Mouse (Mus musculus) frontal cortex, postnatal 36 days (tissue): Measurements from ENCODE around the gene Calhm4.
A peak's percentile ranks its signal among the peaks of the same experiment; 100 is the strongest.
"Not testable (repeated sequence)": the region's sequence is repeated elsewhere in the genome, so short reads cannot be mapped to it uniquely, and the experiment has no call there.

Experiments used
- DNase-seq, 2 experiments: peaks; one replicate each; pipeline ENCODE4 v3.0.0; 2022; ENCODE audit warnings: low spot score in 2 of 2

Gene Calhm4

DNA sequence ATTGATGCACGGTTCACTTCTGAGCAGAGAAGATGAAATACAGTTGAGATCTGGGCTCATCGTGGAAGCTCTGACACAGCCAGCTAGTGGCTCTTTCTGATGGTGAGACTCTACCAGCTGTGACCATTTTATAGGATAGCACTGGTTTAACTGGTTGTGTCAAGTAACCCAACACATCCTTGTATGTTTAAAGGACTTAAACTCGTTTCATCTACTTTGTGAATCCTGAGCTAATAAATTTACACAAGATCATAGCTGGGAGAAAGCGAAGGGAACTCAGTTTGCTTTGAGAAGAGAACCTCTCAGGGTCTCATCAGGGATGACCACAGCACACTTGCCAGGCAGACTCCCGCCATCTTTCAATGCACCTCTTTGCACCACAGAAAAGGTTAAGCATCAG is at the start of gene Calhm4:
Gene Calhm4 (minus strand): TSS at position 101 of the 400 bp plus-strand sequence.
- no peak for DNase-seq

DNA sequence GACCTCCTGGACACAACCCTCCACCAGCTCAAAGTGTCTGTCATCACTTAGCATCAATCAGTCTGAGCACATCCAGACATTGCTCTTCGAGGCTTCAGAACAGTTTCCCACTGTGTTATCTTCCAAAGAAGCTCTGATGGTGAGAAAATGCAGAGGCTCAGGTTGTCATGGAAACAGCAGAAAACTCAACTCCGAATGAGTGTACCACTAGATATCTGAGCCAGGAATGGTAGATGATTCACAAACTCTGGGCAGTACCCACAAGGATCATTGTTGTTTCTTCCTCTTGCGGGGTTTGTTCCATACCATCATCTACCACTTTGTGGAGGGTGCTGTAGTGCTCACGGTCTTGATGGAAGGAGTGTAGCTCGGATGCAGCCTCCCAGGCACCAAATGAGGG is 47.8 kb upstream of the Calhm4 start:
- DNase-seq: peak; percentile 40 to 70

- DNase-seq: no peak
Measured at GRCm38 (mm10) chr10:34090481-34090880, 46.4 kb upstream of the Calhm4 start.

DNA sequence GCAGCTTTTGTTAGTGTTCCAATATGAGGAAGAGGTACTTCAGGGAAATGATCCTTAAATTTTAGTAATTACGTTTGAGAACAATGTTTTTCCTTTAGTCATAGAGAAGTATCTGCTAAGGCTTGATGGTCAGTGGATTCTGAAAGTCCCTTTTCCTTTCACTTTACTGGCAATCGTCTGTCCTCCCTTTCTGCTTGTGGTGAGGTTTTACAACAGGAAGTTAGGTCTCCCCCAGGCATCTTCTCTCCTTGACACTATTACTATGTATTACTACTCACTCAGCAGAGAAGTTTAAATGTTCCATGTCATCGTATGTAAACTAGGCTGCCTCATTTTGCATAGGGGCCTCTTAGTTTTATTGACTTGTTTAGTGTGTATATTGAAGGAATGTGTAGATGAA is 45.4 kb upstream of the Calhm4 start:
- DNase-seq: no peak

DNA sequence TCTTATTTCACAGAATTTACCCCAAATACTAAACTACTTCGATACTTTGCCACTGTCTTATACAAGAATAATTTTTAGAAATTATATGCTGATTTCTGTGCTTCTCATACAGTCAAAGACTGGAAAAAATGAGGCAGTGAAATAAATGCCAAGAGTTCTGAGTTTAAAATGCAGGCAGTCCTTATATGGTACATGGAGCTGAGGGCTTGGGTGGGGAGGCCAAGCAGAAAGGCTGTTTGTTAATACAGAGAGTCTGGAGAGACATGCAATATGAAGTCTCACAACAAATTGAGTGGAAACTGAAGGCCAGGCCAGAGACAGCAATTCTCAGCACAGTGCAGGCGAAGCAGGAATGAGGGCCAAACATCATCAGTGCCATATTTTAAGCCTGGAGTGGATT is 44.4 kb upstream of the Calhm4 start:
- DNase-seq: no peak

DNA sequence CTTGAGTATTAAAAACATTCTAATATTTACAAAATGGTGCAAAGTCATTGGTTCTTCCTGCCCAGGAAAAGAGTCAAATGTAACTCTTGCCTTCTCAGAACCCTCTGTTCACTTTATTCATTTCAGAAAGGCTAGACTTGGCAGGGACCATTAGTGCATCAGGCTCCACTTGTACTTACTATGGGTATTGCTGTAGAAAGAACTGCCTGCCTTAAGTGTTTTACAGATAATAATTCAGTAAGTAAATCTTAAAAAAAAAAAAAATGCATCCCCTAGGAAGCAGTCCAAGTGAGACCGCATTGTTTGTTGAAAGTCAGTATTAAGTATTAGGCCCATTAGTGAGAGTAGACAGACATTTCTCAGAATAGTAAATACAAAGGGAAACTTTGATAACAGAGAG is 42.4 kb upstream of the Calhm4 start:
- no peak for DNase-seq

- DNase-seq: no peak
Measured at GRCm38 (mm10) chr10:34074522-34075200, 30.6 kb upstream of the Calhm4 start.

DNA sequence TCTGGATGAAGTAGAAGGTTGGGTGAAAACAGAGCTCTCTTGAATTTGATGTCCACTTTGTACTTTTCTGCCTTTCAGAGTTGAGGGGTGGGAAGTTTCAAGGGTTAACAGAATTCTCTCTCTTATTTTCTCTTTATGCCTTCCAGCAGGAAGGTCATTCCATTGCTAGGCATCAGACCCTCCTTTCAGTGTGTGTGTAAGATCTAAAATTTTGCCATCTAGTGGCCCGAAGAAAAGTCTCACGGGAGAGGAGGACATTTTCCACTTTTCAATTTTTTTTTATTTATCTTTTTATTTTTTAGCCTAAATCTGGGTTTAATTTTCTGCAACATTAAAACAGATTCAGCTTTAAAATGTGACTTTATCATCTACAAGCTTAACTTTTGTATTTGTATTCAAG is 27.5 kb upstream of the Calhm4 start:
- DNase-seq: no peak

DNA sequence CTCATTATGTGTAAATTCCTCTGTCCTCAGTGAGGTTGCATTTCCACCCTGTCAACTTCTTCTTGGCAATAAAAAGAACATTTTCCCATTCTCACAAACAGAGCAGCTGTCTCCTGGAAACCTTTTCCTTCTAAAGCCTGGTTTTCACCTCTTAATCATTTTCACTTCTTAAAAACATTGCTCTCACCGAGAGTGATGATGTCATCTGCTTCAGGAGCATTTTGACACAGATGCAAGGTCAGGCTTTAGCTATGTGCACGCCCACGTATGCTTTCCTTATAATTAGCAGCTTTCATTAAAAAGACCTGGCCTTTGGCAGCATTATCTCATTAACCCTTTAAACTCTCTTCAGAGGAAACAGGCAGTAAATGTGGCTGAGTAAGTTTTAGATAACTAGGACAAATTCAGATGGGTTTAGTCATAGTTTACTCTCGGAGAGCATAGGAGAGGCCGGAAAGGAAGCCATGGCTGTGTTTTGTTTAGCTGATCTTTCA is 26.9 kb upstream of the Calhm4 start:
- no peak for DNase-seq

GRCm38 (mm10) chr10:34069606-34070005 is 25.5 kb upstream of the Calhm4 start:
- no peak for DNase-seq

- DNase-seq: no peak
Measured at GRCm38 (mm10) chr10:34066591-34066990, 22.5 kb upstream of the Calhm4 start.

GRCm38 (mm10) chr10:34053987-34054386 is 9.9 kb upstream of the Calhm4 start:
- no peak for DNase-seq

DNA sequence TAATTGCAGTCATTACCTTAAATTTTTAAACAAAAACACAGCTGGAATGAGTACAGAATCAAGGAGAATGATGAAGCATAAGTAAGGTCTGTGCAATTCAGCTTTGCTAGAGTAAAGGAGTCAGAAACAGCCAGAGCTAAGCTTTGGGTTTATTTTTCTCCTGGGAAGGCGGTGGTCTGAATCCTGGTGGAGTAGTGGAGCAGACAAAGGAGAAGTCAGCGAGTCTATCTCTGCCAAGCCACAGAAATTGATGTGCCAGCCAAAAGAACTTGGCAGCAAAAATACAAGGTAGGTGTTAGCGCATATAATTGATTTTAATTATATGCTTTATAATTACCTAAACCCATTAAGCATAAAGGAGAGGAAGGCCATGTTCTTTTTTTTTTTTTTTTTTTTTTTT is 6.7 kb downstream of the Calhm4 start, which contains the start of gene Trappc3l:
Gene Trappc3l (plus strand): TSS at position 197 of the 400 bp plus-strand sequence.
- no peak for DNase-seq

GRCm38 (mm10) chr10:34036587-34036986 is 7.5 kb downstream of the Calhm4 start:
- DNase-seq: peak in 1 of 2 experiments; percentile 28

GRCm38 (mm10) chr10:34033630-34034305 is 10.3 kb downstream of the Calhm4 start:
- peak; percentile 58 to 77 for DNase-seq

GRCm38 (mm10) chr10:34030322-34030721 is 13.8 kb downstream of the Calhm4 start:
- no peak for DNase-seq

DNA sequence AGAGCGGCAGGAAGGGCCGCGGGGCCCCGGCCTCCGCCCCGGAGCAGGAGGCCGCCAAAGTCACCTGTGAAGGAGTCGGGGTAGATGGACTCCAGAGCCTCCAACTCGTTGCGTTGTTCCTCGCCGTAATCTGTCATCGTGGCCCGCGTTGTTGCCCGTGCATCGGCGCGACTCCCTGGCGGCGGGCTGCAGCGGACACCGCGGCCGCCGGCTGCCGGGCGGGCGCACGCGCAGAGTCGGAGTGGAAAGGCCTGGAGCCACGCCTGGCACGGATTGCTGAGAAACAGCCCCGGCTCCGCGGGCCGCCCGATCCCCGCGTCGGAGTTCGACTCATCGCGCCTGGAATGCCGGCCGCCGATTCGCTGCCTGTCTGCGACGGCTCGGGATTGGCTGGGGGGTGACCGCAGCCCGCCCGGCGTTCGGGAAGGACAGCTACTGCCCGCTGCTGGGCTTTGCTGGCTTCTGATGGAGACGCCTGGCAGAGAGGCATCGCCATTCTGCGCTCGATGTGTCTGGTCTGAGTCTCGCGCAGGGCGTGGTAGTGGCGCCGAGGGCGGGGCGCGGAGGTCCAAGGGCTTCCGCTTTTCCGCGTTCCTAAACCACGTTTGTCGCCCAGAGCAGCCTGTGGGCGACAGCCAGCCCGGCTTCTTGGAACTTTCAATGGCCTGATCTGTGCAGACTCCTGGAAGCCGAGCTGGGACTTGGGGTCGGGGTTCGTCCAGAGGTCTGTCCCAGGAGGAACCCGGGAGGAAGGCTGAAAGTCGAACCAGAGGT is 24.6 kb downstream of the Calhm4 start, which contains the start of gene Rwdd1:
Gene Rwdd1 (minus strand): TSS at position 323 of the 774 bp plus-strand sequence.
- DNase-seq: peak; percentile 98 to 99

DNA sequence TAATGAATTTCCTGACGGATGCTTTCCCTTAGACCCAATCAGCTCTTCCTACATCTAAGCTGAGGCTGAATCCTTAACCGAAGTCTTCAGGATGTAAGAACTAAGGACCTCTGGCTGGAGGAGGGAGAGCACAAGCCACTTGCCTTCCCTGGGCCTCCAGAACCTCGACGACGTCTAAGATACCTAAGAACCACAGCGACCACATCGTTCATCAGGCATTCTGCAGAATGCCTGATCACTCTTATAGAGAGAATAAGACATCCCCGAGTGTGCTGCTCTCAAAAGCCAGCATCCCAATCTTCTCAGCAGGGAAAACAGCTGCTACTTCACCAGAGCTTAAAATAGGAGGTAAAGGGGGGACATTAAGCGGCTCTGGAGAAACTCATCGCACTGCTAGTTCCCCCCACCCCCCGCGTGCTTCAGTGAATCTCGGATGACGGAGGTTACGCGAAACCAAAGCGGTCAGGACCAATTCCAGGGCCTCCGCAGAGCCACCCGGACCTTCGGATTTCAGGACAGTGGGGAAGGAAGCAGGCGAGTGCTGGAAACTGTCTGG is 25.3 kb downstream of the Calhm4 start:
- peak; percentile 13 to 21 for DNase-seq

DNA sequence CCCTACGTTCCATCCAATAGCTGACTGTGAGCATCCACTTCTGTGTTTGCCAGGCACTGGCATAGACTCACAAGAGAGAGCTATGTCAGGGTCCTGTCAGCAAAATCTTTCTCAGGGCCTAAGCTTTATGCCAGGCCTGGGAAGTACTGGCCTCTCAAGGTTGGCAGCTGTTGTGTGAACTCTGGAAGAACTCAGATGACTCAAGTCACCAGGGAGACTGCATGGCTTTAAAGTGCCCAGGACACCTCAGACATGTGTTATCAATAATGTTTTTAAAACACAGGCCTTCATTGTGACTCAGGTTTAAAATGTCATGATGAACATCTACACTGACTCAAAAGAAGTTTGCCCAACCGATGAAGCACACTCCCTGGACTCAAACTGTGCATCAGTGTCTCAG is 30.9 kb downstream of the Calhm4 start:
- DNase-seq: no peak

GRCm38 (mm10) chr10:34012581-34012980 is 31.5 kb downstream of the Calhm4 start:
- DNase-seq: no peak

- DNase-seq: no peak
Measured at GRCm38 (mm10) chr10:33998397-33998796, 45.7 kb downstream of the Calhm4 start.

GRCm38 (mm10) chr10:33996686-33997085 is 47.4 kb downstream of the Calhm4 start:
- DNase-seq: not testable (repeated sequence)
